Mouse (Mus musculus): ENCODE results near the gene Mymk. TPM values are rescaled to one million over a fixed set of nuclear protein-coding genes. Genes with fewer than 3 reads are reported as not detected.

Mymk gene
- total RNA-seq, 2 experiments from 2014 or later = not detected

GRCm38 (mm10) chr2:27079152-27079584 lies 7.2 kb upstream of the Mymk start, which contains the start of gene Adamtsl2:
Gene Adamtsl2 (plus strand): TSS chr2:27079379.
- peak; percentile 90 to 92 for DNase-seq

GRCm38 (mm10) chr2:27078312-27078711 lies 6.3 kb upstream of the Mymk start:
- DNase-seq = peak; percentile 60

DNA sequence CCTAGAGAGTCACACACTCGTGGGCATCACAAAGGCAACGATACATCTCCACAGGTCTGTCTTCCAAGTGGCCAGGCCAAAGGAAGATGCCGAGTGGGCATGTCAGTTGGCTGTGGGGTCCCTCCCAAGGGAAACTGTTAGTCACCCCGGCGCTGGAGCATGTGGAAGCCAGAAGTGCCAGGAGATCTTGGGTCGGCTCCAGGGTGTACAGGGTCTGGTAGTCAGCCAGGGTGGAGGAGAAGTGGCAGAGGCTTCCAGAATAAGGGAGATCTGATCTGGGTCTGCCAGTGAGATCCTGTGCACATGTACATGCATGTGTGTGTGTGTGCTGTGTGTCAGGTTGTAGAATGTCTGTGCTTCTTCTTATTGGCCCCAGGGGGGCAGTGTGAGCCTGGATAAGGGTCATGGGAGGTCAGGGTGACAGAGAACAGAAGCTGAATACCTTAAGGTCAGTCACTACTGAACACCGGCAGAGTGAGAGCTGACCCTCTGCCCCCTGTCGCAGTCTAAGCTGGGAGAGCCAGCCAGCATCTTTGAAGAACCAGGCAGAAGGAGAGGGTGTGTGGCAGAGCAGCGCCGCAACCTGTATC lies 5.8 kb upstream of the Mymk start:
- DNase-seq = peak; percentile 47 to 64

DNA sequence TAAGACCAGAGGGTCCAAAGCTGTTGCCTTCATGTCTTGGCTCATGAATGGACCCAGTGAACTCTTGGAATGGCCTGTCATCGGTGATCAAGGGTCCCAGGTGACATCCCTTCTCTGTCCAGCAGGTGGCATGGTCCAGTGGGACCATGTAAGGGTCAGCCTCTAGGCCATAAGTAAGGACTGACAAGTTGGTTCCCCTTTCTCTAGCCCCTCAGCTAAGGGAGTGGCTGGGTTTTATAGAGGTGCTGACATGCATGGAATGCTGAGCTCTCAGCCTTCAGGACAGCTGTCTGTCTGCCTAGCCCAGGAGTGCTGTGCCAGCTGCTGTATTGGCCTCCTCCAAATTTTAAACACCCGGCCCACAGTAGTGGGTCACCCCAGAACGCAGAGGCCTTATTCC lies 3.5 kb upstream of the Mymk start:
- DNase-seq = peak; percentile 43 to 74

GRCm38 (mm10) chr2:27074804-27075203 lies 2.8 kb upstream of the Mymk start:
- DNase-seq = peak; percentile 74 to 78

DNA sequence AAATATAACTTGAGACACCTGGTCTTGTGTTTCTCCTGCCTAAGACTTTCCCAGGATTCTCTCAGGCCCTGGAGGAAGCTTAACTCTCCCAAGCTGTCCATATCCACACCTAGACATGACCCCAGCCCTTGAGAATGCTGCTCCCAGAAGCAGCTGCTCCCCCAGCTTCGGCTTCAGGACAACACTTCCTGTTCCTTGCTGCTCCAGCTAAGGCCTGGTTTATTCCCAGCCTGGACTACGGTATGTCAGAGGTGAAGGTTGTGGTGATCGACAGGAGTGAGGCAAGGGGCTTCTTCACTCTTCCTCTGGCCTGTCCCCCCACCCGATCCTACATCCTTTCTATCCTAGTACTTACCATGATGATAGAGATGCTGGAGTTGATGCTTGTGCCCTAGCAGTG lies 1.4 kb upstream of the Mymk start:
- no peak for DNase-seq

- peak; percentile 84 to 88 for DNase-seq
Observed at GRCm38 (mm10) chr2:27071137-27071536, 842 bp downstream of the Mymk start.

GRCm38 (mm10) chr2:27070247-27070813 lies 1.6 kb downstream of the Mymk start:
- no peak for DNase-seq

- DNase-seq = no peak
Observed at GRCm38 (mm10) chr2:27069646-27070045, 2.3 kb downstream of the Mymk start.

DNA sequence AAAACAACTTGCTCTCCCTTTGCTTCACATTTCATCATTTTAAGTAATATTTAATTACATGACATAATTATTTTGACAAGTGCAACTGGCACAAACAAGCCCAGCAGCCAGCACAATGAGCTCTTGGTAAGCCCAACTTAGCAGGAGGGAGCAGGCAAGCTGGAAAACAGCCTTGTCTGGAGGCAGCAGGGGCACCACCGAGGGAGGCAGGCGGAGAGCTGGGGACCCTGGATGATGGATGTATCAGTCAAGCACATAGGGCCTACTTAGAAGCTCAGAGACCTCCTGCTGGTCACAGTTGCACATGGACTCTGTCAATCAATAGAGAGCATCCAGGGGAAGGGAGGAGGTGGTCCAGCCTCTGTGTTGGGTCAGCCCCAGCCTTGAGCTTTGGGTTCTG lies 4.0 kb downstream of the Mymk start:
- no peak for DNase-seq

DNA sequence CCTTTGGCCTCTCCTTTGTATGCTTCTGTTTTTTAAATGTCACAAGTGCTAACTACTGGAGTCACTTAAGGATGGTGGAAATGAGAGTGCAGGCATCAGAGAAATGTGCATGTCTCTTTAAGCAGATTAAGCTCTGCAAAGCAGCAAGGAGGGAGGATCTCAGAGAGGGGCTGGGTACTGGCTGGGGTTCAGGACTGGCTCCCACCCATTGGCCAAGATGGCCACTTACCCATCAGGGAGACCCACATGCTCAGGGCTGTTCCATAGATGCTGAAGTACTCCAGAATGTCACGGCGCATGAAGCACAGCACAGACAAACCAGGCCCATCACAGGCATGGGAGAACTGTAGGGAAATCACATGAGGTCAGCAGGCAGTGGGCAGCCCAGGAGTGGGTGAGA lies 4.9 kb downstream of the Mymk start:
- no peak for DNase-seq

DNA sequence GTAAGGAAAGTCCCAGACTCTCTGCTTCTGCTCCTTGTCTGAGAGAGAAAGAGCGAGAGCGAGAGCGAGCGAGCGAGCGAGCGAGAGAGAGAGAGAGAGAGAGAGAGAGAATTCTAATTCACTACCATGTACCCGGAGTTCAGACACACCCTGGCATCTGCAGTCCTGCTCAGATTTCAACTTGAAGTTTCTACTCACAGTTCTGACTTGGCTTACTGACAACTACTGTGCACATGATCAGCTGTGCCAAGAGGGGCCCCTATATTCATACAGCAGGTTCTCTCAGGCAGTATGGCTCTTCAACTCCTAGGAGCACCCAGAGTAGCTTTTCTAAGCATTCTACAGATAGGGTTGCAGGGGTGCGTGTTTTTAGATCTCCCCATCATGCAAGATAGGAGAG lies 12.8 kb downstream of the Mymk start:
- DNase-seq = no peak

GRCm38 (mm10) chr2:27058751-27059150 lies 13.2 kb downstream of the Mymk start:
- DNase-seq = no peak

DNA sequence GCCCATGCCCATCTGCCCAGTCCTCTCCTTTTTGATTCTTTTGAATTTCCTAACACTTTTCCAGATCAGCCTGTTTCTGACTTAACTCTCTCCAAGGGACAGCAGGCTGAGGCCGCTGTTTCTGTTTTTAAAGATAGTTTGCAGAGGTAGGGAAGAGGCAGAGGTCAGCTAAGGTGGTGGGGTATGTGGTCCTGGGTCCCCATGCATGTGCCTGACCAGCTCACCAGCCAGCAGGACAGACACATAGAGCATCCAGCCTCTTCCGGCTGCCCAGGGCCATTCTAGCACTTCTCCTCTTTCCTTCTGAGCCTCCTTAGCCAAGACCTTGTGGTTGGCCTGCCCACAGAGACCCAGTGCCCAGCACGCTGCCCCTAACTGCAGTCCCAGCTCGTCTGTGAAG lies 13.7 kb downstream of the Mymk start:
- no peak for DNase-seq

DNA sequence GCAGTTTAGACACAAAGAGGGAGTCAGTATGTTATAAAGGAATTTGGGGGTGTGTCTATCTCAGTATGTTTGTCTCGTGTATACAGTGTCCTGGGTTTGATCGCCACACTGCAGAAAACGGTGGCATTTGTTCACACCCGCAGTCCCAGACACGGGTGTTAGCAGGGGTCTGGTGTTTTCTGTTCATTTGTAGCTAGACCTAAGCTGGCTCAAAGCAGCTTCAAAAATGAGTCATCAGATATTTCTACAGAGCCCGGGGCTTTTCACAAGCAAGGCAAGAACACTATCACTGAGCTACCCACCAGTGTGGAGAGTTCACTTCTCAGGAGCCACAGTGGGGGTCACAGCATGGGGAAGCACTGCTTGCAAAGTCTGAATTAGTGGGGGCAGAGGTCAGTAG lies 22.6 kb downstream of the Mymk start:
- DNase-seq = no peak

GRCm38 (mm10) chr2:27045979-27046770 lies 25.8 kb downstream of the Mymk start:
- peak; percentile 92 to 93 for DNase-seq

- peak; percentile 47 to 60 for DNase-seq
Observed at GRCm38 (mm10) chr2:27044641-27045040, 27.3 kb downstream of the Mymk start.

- DNase-seq = peak in 1 of 2 experiments; percentile 75
Observed at GRCm38 (mm10) chr2:27044166-27044565, 27.8 kb downstream of the Mymk start.

DNA sequence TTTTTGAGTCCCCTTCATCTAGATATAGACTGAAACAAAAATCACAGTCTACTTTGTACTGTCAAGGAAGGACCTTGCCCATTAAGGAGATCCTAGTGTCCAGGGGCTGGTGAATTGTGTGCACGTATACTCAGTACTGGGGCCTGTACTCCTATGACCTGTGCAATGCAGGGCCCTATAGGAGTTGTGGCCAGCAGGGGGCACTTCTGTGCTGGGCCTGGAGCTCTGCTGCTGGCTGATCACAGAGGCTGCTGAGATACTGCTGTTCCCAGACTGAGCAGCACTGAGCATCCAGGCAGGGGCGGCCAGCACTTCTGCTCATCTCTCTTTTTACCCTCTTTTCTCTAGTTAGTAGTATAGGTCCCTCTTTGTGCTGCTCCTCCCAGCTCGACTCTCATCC lies 28.5 kb downstream of the Mymk start:
- DNase-seq = peak; percentile 87 to 91

DNA sequence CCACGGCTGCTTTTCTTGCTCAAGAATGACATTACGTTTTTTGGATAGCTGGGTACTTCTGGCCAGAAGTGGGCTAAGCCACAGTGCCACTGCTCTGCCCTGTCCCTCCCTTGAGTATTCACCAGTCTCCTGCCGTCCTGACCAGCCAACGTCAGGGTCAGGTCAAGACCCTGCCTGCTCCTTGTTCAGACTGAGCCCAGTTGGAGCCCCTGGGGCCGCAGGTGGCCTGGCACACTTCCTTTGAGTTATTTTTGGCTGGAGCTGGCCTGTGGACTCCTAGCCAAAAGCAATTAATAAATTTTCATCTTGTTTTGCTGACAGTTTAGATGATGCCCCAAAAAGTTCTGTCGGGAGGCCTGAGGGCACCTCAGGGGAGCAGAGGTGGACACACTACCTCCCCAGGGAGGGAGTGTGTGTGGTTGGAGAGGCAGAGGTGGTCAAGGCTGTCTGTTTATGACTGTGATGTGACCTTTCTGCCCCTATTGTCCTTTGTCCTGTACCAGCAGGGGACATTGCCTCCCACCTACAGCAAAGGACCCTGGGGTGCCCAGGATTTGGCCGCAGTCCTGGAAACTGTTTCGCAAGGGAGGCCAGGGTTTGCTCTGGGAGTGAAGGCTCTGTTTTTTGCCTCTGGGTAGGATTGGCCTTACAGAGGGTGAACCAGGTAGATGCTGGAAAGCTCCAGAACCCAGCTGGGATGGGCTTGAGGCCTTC lies 29.7 kb downstream of the Mymk start:
- DNase-seq = peak in 1 of 2 experiments; percentile 49

GRCm38 (mm10) chr2:27039286-27039685 lies 32.7 kb downstream of the Mymk start:
- no peak for DNase-seq

DNA sequence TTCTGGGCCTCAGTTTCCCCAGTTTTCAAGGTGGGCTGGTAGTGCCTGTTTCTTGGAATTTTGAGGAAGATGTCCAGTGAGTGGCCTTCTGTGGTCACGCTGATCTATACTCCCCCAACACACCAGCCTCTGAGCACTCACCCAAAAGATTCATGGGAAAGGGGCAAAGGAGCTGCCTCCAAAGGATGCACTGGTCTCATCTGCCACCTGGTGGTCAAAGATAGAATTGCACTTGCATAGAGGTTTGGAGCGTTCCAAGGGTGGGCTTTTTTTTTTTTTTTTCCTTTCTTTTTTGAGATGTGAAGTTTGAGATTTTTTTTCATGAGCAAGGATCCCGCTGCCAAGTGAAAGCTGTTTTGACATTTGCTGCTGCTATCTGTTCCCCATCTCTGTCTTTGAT lies 33.4 kb downstream of the Mymk start:
- DNase-seq = peak; percentile 60 to 87

DNA sequence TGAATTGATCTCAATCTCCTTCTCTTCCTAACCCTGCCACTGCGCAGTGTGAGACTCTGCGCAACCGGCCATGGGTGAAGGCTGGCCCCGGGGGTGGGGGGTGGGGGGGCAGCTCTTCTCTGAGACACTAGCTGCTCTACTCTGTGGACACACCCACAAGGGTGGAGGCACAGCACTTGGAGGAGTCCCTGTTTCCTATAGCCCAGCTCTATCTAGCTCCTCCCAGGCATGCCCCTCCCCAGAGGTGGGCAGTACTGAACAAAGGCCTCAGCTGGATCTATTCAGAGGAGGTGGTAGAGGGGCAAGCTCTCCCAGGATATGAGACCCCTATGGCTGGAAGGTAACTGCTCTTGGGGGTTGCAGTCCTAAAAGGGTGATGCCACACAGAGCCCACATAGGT lies 35.0 kb downstream of the Mymk start:
- no peak for DNase-seq

All from heart, adult 18-20 months (tissue).